Mouse (Mus musculus): ENCODE data around the gene Cdcp1. TPM values are rescaled to one million over a fixed set of nuclear protein-coding genes. Genes with fewer than 3 reads are reported as not detected.

Cdcp1 gene
- polyA plus RNA-seq, 2 experiments, result 0.15 to 0.27 TPM

DNA sequence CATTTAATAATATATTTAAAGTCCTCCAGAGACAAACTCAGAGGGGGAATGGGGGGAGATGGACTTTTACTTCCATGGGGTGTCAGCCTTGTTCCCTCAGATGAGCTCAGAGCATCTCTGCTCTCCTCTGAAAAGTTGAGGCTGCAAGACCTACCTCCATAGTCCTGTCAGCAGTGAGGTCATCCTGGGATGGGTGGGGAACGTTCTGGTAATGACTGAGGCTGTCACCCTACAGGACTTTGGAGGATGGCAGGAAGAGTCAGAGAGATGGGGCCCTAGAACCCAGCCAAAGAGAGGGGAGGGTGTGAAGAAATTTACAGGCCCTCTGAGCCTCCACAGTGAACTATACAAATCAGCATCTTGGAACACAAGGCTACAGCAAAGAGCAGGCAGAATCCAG, 64.3 kb downstream of the Cdcp1 start:
- H3K9me3 ChIP-seq (ENCODE audit: control insufficient read depth, low read length), result no peaks in the 10 kb centered on the region
- H3K4me1 ChIP-seq (replicated peaks; ENCODE audit: control insufficient read depth in 2 of 2, insufficient read depth in 2 of 2, low read length in 1 of 2), result peaks cover 0 to 2% of the 10 kb centered on the region in 2 experiments; a peak in 2 of 4 replicates
- TF ChIP-seq EP300 (IDR thresholded peaks at IDR 0.05; ENCODE audit: low read depth) (no peak), CTCF (IDR thresholded peaks at IDR 0.05; ENCODE audit: low read depth) (no peak)
- 18% methylated on average over 1 of the region's 1 CpGs for WGBS (ENCODE audit: insufficient replicate concordance)
- H3K9ac ChIP-seq (replicated peaks), result no peak overlapping the region
- H3K27ac ChIP-seq, result no peak overlapping the region
- no peak overlapping the region for H3K4me3 ChIP-seq (ENCODE audit: insufficient read depth in 1 of 2, low read depth in 2 of 2, low read length in 2 of 2)
- no peaks in the 10 kb centered on the region for H3K36me3 ChIP-seq (replicated peaks; ENCODE audit: control insufficient read depth, insufficient read depth, low read depth)
- H3K27me3 ChIP-seq (ENCODE audit: control insufficient read depth, insufficient read depth, low read length), result no peaks in the 10 kb centered on the region
- no peak for DNase-seq (ENCODE audit: low read depth in 3 of 3, low spot score in 3 of 3)
- H3K4me2 ChIP-seq (ENCODE audit: low read depth), result no peak overlapping the region
- ATAC-seq (ENCODE audit: insufficient read depth), result no peak

DNA sequence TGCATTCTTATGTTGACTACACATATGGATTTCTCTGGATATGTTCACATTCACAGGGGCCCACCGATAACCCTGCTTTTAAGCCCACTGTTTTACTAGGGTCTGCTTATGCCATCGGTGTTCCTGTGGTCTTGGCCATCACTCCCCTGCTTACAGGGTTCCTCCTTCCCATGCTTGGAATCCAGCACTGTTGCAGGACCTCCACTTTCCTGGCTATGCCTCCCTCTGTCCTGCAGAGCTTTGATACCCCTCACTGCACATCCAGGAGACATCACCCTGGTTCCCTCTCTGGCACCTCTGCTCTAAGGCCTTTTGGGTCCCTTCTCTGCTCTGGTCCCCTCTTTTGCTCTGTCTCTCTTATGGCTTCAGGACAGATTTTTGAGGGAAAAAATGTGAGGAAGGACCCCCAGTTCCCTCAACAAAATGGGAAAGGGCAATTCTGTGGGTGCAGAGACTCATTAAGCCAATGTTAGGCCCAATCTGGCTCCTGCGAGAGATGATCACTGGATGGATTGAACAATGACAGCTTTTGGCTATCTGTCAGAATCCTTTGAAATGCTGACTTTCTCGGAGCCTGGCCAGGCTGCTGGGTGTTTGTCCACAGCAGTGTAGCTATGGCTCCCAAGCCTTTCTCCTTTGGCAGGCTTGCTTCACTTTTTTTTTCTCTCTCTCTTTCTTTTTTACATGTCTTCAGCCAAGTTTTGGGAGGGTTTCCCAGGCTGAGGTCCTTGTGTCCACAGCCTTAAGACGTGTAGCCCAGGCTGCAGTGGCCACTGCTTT, 65.4 kb downstream of the Cdcp1 start, which contains the start of gene Clec3b:
Gene Clec3b (plus strand): TSS at position 706 of the 780 bp plus-strand sequence.
- no peak within 1 kb of the TSS for H3K9ac ChIP-seq (replicated peaks)
- H3K36me3 ChIP-seq (replicated peaks; ENCODE audit: control insufficient read depth, insufficient read depth, low read depth), result no peaks in the 10 kb centered on the region
- H3K27me3 ChIP-seq (ENCODE audit: control insufficient read depth, insufficient read depth, low read length), result no peaks in the 10 kb centered on the region
- DNase-seq (ENCODE audit: low read depth in 3 of 3, low spot score in 3 of 3) (no peak), ATAC-seq (ENCODE audit: insufficient read depth) (no peak)
- H3K27ac ChIP-seq, result no peak within 1 kb of the TSS
- H3K9me3 ChIP-seq (ENCODE audit: control insufficient read depth, low read length), result no peaks in the 10 kb centered on the region
- whole genome bisulfite sequencing (ENCODE audit: insufficient replicate concordance), result 64% methylated on average over 5 of the region's 5 CpGs
- TF ChIP-seq EP300 (IDR thresholded peaks at IDR 0.05; ENCODE audit: low read depth), result no peak
- no peak within 1 kb of the TSS for H3K4me3 ChIP-seq (ENCODE audit: insufficient read depth in 1 of 2, low read depth in 2 of 2, low read length in 2 of 2)
- H3K4me2 ChIP-seq (ENCODE audit: low read depth), result no peak within 1 kb of the TSS
- H3K4me1 ChIP-seq (replicated peaks; ENCODE audit: control insufficient read depth in 2 of 2, insufficient read depth in 2 of 2, low read length in 1 of 2), result peaks cover 0 to 2% of the 10 kb centered on the region in 2 experiments; a peak in 2 of 4 replicates

DNA sequence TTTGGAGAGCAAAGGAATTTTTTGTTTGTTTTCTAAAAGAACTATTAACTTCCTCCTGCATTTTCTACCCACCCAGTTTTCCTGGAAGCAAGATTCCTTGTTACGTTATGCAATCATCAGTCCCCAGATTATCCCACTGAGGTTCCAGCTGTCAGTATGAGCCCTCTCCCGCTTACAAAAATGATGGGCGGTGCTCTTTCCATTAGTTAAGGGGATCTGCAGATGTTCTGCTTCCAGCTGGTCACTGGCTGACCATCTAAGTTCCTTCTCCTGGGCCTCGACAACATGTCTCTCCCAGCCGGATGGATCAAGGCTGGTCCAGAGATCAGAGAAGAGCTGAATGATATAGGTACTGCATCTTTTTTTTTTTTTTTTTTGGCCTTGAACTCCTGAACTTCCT, 67.4 kb downstream of the Cdcp1 start:
- Histone ChIP-seq H3K4me1 (replicated peaks; ENCODE audit: control insufficient read depth in 2 of 2, insufficient read depth in 2 of 2, low read length in 1 of 2) (peaks cover 0 to 2% of the 10 kb centered on the region in 2 experiments; a peak in 2 of 4 replicates), H3K27ac (no peak overlapping the region), H3K27me3 (ENCODE audit: control insufficient read depth, insufficient read depth, low read length) (no peaks in the 10 kb centered on the region), H3K9ac (replicated peaks) (no peak overlapping the region), H3K9me3 (ENCODE audit: control insufficient read depth, low read length) (no peaks in the 10 kb centered on the region), H3K4me2 (ENCODE audit: low read depth) (no peak overlapping the region), H3K4me3 (ENCODE audit: insufficient read depth in 1 of 2, low read depth in 2 of 2, low read length in 2 of 2) (no peak overlapping the region), H3K36me3 (replicated peaks; ENCODE audit: control insufficient read depth, insufficient read depth, low read depth) (no peaks in the 10 kb centered on the region)
- no peak for DNase-seq (ENCODE audit: low read depth in 3 of 3, low spot score in 3 of 3)
- 72% methylated on average over 5 of the region's 5 CpGs for WGBS (ENCODE audit: insufficient replicate concordance)
- TF ChIP-seq EP300 (IDR thresholded peaks at IDR 0.05; ENCODE audit: low read depth) (no peak), CTCF (IDR thresholded peaks at IDR 0.05; ENCODE audit: low read depth) (no peak)
- no peak for ATAC-seq (ENCODE audit: insufficient read depth)

DNA sequence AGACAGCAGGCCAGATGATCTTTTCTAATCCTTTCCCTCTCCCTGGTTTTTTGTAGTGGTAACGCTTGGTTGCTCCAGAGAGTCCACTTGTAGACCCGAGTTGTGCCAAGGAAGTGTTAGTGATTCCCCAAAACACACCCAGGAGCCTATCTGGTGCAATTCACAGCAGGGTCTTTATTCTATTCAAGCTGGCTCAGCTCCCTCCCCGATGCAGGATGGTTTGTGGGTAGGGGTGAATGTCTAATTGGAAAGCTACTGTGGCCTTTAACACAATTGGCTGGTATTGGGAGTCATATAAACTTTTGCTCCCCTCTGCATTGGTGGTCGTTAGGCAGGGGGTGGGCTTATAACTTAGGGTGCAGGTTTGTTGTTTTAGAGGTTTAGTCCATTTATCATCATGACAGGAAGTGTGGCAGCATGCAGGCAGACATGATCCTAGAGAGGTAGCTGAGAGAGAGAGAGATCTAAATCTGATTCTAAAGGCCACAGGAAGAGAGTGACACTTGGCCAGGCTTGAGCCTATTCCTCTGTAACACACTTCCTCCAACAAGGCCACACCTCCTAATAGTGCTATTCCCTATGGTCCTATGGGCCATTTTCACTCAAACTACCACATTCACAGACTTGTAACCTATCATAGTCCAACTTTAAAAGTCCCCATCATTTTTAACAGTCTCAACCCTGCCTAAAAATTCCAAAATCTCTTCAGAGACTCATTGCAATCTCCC, 75.8 kb downstream of the Cdcp1 start:
- ATAC-seq (ENCODE audit: insufficient read depth), result no peak
- H3K4me3 ChIP-seq (ENCODE audit: insufficient read depth in 1 of 2, low read depth in 2 of 2, low read length in 2 of 2), result no peak overlapping the region
- no peak for DNase-seq (ENCODE audit: low read depth in 3 of 3, low spot score in 3 of 3)
- TF ChIP-seq EP300 (IDR thresholded peaks at IDR 0.05; ENCODE audit: low read depth) (no peak), CTCF (IDR thresholded peaks at IDR 0.05; ENCODE audit: low read depth) (no peak)
- WGBS (ENCODE audit: insufficient replicate concordance), result 68% methylated on average over 4 of the region's 4 CpGs
- no peak overlapping the region for H3K9ac ChIP-seq (replicated peaks)
- no peak overlapping the region for H3K4me2 ChIP-seq (ENCODE audit: low read depth)
- no peaks in the 10 kb centered on the region for H3K27me3 ChIP-seq (ENCODE audit: control insufficient read depth, insufficient read depth, low read length)
- no peaks in the 10 kb centered on the region for H3K9me3 ChIP-seq (ENCODE audit: control insufficient read depth, low read length)
- H3K4me1 ChIP-seq (replicated peaks; ENCODE audit: control insufficient read depth in 2 of 2, insufficient read depth in 2 of 2, low read length in 1 of 2), result no peaks in the 10 kb centered on the region
- H3K27ac ChIP-seq, result no peak overlapping the region
- H3K36me3 ChIP-seq (replicated peaks; ENCODE audit: control insufficient read depth, insufficient read depth, low read depth), result peaks cover 21% of the 10 kb centered on the region

DNA sequence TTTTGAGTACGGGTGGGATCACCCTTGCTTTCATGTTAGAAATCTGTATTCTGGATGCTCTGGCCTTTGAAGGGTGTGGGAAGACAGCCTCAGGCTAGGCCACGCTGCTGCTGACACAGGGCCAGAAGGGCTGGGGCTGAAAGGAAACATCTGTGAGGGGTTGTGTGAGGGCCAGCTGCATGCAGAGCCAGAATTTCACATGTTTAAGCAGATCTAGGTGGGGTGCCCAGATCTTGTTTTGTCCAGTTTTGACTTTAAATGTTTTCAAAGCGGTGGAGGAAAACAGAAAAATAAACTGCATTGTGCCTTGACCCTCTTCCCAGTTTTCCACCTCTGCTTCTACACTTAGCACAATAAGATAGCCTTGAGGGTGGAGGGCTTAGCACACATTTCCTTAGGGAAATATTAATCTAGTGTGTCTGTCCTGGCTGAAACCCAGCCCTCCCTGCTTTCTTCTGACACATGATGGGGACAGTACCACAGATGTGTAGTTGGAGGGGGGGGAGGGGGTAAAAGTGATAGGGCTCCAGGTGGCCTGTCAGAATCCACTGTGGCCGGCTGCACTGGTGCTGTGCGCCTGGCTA, 76.9 kb downstream of the Cdcp1 start:
- WGBS (ENCODE audit: insufficient replicate concordance), result 68% methylated on average over 5 of the region's 5 CpGs
- Histone ChIP-seq H3K9ac (replicated peaks) (no peak overlapping the region), H3K36me3 (replicated peaks; ENCODE audit: control insufficient read depth, insufficient read depth, low read depth) (peaks cover 31% of the 10 kb centered on the region), H3K4me3 (ENCODE audit: insufficient read depth in 1 of 2, low read depth in 2 of 2, low read length in 2 of 2) (no peak overlapping the region), H3K4me2 (ENCODE audit: low read depth) (no peak overlapping the region), H3K27ac (no peak overlapping the region), H3K4me1 (replicated peaks; ENCODE audit: control insufficient read depth in 2 of 2, insufficient read depth in 2 of 2, low read length in 1 of 2) (no peaks in the 10 kb centered on the region), H3K27me3 (ENCODE audit: control insufficient read depth, insufficient read depth, low read length) (no peaks in the 10 kb centered on the region), H3K9me3 (ENCODE audit: control insufficient read depth, low read length) (no peaks in the 10 kb centered on the region)
- no peak for DNase-seq (ENCODE audit: low read depth in 3 of 3, low spot score in 3 of 3)
- ATAC-seq (ENCODE audit: insufficient read depth), result no peak
- no peak for TF ChIP-seq CTCF (IDR thresholded peaks at IDR 0.05; ENCODE audit: low read depth)
- no peak for TF ChIP-seq EP300 (IDR thresholded peaks at IDR 0.05; ENCODE audit: low read depth)

All from liver, embryonic 14.5 days (tissue).